ENCODE assay signal across 9 mouse cellular contexts in genomic region chr17:48932406-48932906, GRCm38 (mm10). TPM values are rescaled to one million over a fixed set of nuclear protein-coding genes. Genes with fewer than 3 reads are reported as not detected.
DNase-seq lines count a peak whose midpoint lies in the region; ATAC-seq and TF ChIP-seq lines count a peak whose summit lies in the region.
"Had no signal": no experiment of that assay in that cellular context is flagged by ENCODE, and none has a peak within 500 bp of the region (broad histone marks: within the 10 kb centered on the region; RNA-seq: fewer than 3 reads in every experiment).

No protein-coding gene starts in this region.

- no peak overlapping the region for H3K27ac ChIP-seq in heart, embryonic 13.5 days (replicated peaks)
- H3K27ac ChIP-seq in heart, embryonic 15.5 days = no peak overlapping the region

- H3K4me1 ChIP-seq in heart, embryonic 13.5 days = peaks cover 11% of the 10 kb centered on the region
- H3K4me1 ChIP-seq in heart, embryonic 15.5 days (replicated peaks) = peaks cover 11% of the 10 kb centered on the region

- H3K9ac ChIP-seq in heart, embryonic 13.5 days = peak overlapping the region; percentile 81; the same call in 1 of the 2 replicates
- H3K9ac ChIP-seq in heart, embryonic 15.5 days = no peak overlapping the region; the same call in 1 of the 2 replicates

- H3K4me2 ChIP-seq in heart, embryonic 13.5 days = peak overlapping the region; percentile 91
- H3K4me2 ChIP-seq in heart, embryonic 15.5 days = peak overlapping the region; percentile 95

- no peak for ATAC-seq in heart, embryonic 13.5 days (ENCODE audit: extremely low read depth, insufficient number of reproducible peaks, low FRiP score, low TSS enrichment)
- no peak for ATAC-seq in heart, embryonic 15.5 days (replicated peaks; ENCODE audit: insufficient number of reproducible peaks, insufficient read depth, low FRiP score, low read depth)
- ATAC-seq: Patski had no signal

- no peak for TF ChIP-seq POLR2A in brain, embryonic 14.5 days (IDR thresholded peaks at IDR 0.05; ENCODE audit: borderline replicate concordance, extremely low read depth, insufficient read depth, insufficient read length, poor library complexity, severe bottlenecking)

- WGBS in heart, embryonic 13.5 days = under 1% methylated on average over 26 of the region's 26 CpGs
- 1% methylated on average over 26 of the region's 26 CpGs for WGBS in heart, embryonic 15.5 days

- no peaks in the 10 kb centered on the region for H3K9me3 ChIP-seq in heart, embryonic 13.5 days
- no peaks in the 10 kb centered on the region for H3K9me3 ChIP-seq in heart, embryonic 15.5 days (replicated peaks)

- intact Hi-C loops in left cerebral cortex, postnatal 36 days (cut with DNase I) = loop anchor here (1.0 to 5.0 kb wide), 8 partner anchors 80 to 965 kb away; no protein-coding TSS in a partner anchor

- DNase-seq in heart, adult 11 months = no peak
- peak; percentile 66 for DNase-seq in brain, embryonic 14.5 days (ENCODE audit: low read depth)
- DNase-seq in left cerebral cortex, postnatal 36 days (ENCODE audit: low spot score in 2 of 2) = peak; percentile 51 to 59
- peak; percentile 58 for DNase-seq in retina, postnatal 7 days (ENCODE audit: low read depth, low spot score)
- no peak for DNase-seq in MN1 (ENCODE audit: low spot score)
- no peak for DNase-seq in urinary bladder, postnatal 14 days (ENCODE audit: low spot score)

- TF ChIP-seq CTCF in brain, embryonic 14.5 days (IDR thresholded peaks at IDR 0.05; ENCODE audit: borderline replicate concordance, extremely low read depth, insufficient read depth, insufficient read length) = no peak

- peak overlapping the region; percentile 62 for H3K4me3 ChIP-seq in heart, embryonic 13.5 days
- H3K4me3 ChIP-seq in heart, embryonic 15.5 days = peak overlapping the region; percentile 60

- no peaks in the 10 kb centered on the region for H3K36me3 ChIP-seq in heart, embryonic 13.5 days
- H3K36me3 ChIP-seq in heart, embryonic 15.5 days = no peaks in the 10 kb centered on the region

- H3K27me3 ChIP-seq in heart, embryonic 13.5 days (replicated peaks) = peaks cover 83% of the 10 kb centered on the region
- H3K27me3 ChIP-seq in heart, embryonic 15.5 days = peaks cover 70% of the 10 kb centered on the region

RNA-seq across cellular contexts. Expression of gene Lrfn2, which starts 0.3 kb away (rescaled TPM):
- polyA plus RNA-seq in heart, embryonic 13.5 days (2015; fragmentation: Nextera tagmentation; extraction: Ambion mirVana) = 0.13 and 0.40 TPM in 2 replicates
- polyA plus RNA-seq in brain, embryonic 14.5 days (2012; rRNA removed) = 6.2 and 9.0 TPM in 2 replicates
- polyA plus RNA-seq in heart, embryonic 15.5 days (2015; fragmentation: Nextera tagmentation; extraction: Ambion mirVana) = 0.28 and 0.42 TPM in 2 replicates
- total RNA-seq in left cerebral cortex, postnatal 36 days (2021) = 10 to 100 TPM; 32.1 to 44.5 TPM
- polyA plus RNA-seq: Patski had no signal

Comparison
In these comparisons a context has a peak if more than half of its experiments do, and no peak if none do; other contexts are left out.
1. DNase-seq: peak in brain, embryonic 14.5 days (single experiment), left cerebral cortex, postnatal 36 days (2 of 2) and retina, postnatal 7 days (single experiment); none in heart, adult 11 months (single experiment), MN1 (single experiment) and urinary bladder, postnatal 14 days (single experiment).